Mouse (Mus musculus) kidney, adult 2 months (tissue): ENCODE results near the gene Aldh3a2. TPM values are rescaled to one million over a fixed set of nuclear protein-coding genes. Genes with fewer than 3 reads are reported as not detected.
"Not testable (repeated sequence)": the region's sequence is repeated elsewhere in the genome, so short reads cannot be mapped to it uniquely, and the experiment has no call there.

Experiments
- DNase-seq: peaks from one replicate; pipeline ENCODE4 v3.0.0; 2021
- H3K27ac ChIP-seq: fragments of 200-500 bp; 2 replicates; pipeline ENCODE4 v1.5.1; 2012; ENCODE audit warnings: low read depth, low read length, control low read depth, inconsistent platforms; ENCODE audit not compliant: insufficient read depth
- H3K27me3 ChIP-seq: fragments of 200-500 bp; replicated peaks from 2 replicates; pipeline ENCODE4 v1.6.1; 2012; ENCODE audit warnings: mild to moderate bottlenecking, moderate library complexity, low read length, inconsistent platforms; ENCODE audit not compliant: control insufficient read depth, insufficient read depth
- H3K36me3 ChIP-seq: fragments of 200-500 bp; 2 replicates; pipeline ENCODE4 v1.6.1; 2012; ENCODE audit warnings: mild to moderate bottlenecking, moderate library complexity, low read length, inconsistent platforms; ENCODE audit not compliant: control insufficient read depth, insufficient read depth
- H3K4me1 ChIP-seq: fragments of 200-500 bp; 2 replicates; pipeline ENCODE4 v1.6.1; 2011; ENCODE audit warnings: low read length; ENCODE audit not compliant: control insufficient read depth, insufficient read depth
- H3K4me3 ChIP-seq: fragments of 200-500 bp; 2 replicates; pipeline ENCODE4 v1.5.1; 2011; ENCODE audit warnings: mild to moderate bottlenecking, low read depth, low read length, control low read depth; ENCODE audit not compliant: insufficient read depth
- CTCF ChIP-seq: fragments of 200-500 bp; conservative IDR thresholded peaks from 2 replicates; pipeline ENCODE4 v1.5.1; 2011; ENCODE audit warnings: low read depth, mild to moderate bottlenecking, control low read depth, low read length, moderate library complexity, mixed read lengths; ENCODE audit not compliant: insufficient read depth, insufficient read length
- POLR2A ChIP-seq: fragments of 200-500 bp; IDR thresholded peaks from one replicate; pipeline ENCODE4 v1.6.1; 2011; ENCODE audit warnings: low read depth, low read length, control low read depth
- WGBS: fragments of 180-500 bp; shearing (Covaris S2); methylation state at CpG from one replicate; pipeline ENCODE4 v1.1.7; 2018; 5-methylcytosine and 5-hydroxymethylcytosine counted together
- polyA plus RNA-seq: library from polyadenylated mRNA; depleted of rRNA; stranded (reverse); fragments of >200 nt; gene quantifications from 2 replicates; pipeline ENCODE4 v1.2.3, GENCODE M21; 2012

The Aldh3a2 gene
- polyA plus RNA-seq, 1 experiment: 106 TPM

- WGBS: 73% methylated on average over 2 of the region's 2 CpGs
- no peak for TF ChIP-seq POLR2A
- H3K36me3 ChIP-seq: no peaks in the 10 kb centered on the region
- no peak for DNase-seq
- H3K27me3 ChIP-seq: no peaks in the 10 kb centered on the region
- no peaks in the 10 kb centered on the region for H3K4me1 ChIP-seq
- no peak overlapping the region for H3K4me3 ChIP-seq
- no peak overlapping the region for H3K27ac ChIP-seq
Observed at GRCm38 (mm10) chr11:61202810-61203209, 64.5 kb downstream of the Aldh3a2 start.

- no peak for TF ChIP-seq CTCF
- TF ChIP-seq POLR2A: no peak
Observed at GRCm38 (mm10) chr11:61202186-61202585, 65.1 kb downstream of the Aldh3a2 start.

GRCm38 (mm10) chr11:61199620-61200362, 67.5 kb downstream of the Aldh3a2 start:
- Histone ChIP-seq H3K4me3 (no peak overlapping the region), H3K27me3 (no peaks in the 10 kb centered on the region), H3K36me3 (no peaks in the 10 kb centered on the region), H3K4me1 (no peaks in the 10 kb centered on the region), H3K27ac (no peak overlapping the region)
- TF ChIP-seq CTCF (no peak), POLR2A (no peak)
- WGBS: 70% methylated on average over 4 of the region's 4 CpGs
- DNase-seq: no peak

More at GRCm38 (mm10) chr11:61202186-61202585, 65.1 kb downstream of the Aldh3a2 start:
- Histone ChIP-seq H3K27ac (no peak overlapping the region), H3K4me3 (no peak overlapping the region), H3K36me3 (no peaks in the 10 kb centered on the region), H3K27me3 (no peaks in the 10 kb centered on the region), H3K4me1 (no peaks in the 10 kb centered on the region)
- 70% methylated on average over 6 of the region's 6 CpGs for WGBS
- no peak for DNase-seq

GRCm38 (mm10) chr11:61197935-61198334, 69.3 kb downstream of the Aldh3a2 start:
- DNase-seq: no peak
- TF ChIP-seq POLR2A: no peak
- TF ChIP-seq CTCF: no peak
- Histone ChIP-seq H3K27ac (no peak overlapping the region), H3K36me3 (no peaks in the 10 kb centered on the region), H3K27me3 (no peaks in the 10 kb centered on the region), H3K4me3 (no peak overlapping the region), H3K4me1 (no peaks in the 10 kb centered on the region)

- no peak for DNase-seq
- Histone ChIP-seq H3K27ac (no peak overlapping the region), H3K4me1 (no peaks in the 10 kb centered on the region), H3K4me3 (no peak overlapping the region), H3K36me3 (no peaks in the 10 kb centered on the region), H3K27me3 (no peaks in the 10 kb centered on the region)
- TF ChIP-seq CTCF (no peak), POLR2A (no peak)
- WGBS: 86% methylated on average over 14 of the region's 14 CpGs
Observed at GRCm38 (mm10) chr11:61196616-61197353, 70.5 kb downstream of the Aldh3a2 start.

- Histone ChIP-seq H3K4me3 (no peak overlapping the region), H3K27me3 (no peaks in the 10 kb centered on the region), H3K36me3 (no peaks in the 10 kb centered on the region), H3K27ac (no peak overlapping the region), H3K4me1 (no peaks in the 10 kb centered on the region)
- peak; percentile 81 for DNase-seq
- TF ChIP-seq CTCF (peak; percentile 100), POLR2A (no peak)
- 2% methylated on average over 9 of the region's 9 CpGs for WGBS
Observed at GRCm38 (mm10) chr11:61193392-61193791, 73.9 kb downstream of the Aldh3a2 start.

DNA sequence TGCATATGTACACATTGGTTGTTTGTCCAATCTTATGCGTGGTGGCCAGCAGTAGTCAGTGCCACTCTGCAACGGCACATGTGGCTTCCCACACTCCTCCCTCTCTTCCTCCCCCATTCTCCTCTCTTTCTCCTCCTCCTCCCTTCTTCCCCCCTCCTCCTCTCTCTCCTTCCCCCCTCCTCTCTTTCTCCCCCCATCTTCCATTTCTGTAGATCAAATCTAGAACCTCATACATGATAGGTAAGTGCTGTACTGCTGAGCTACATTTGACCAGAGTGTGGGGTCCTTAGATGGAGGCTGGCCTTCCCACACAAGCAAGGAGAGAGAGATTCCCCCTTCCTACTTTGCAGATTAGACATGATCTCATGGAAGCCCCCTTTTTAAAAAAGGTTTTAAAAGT, 74.5 kb downstream of the Aldh3a2 start:
- no peak overlapping the region for H3K4me3 ChIP-seq
- no peak overlapping the region for H3K27ac ChIP-seq
- no peaks in the 10 kb centered on the region for H3K27me3 ChIP-seq
- DNase-seq: no peak
- TF ChIP-seq POLR2A (no peak), CTCF (no peak)
- 91% methylated on average over 2 of the region's 2 CpGs for whole genome bisulfite sequencing
- no peaks in the 10 kb centered on the region for H3K4me1 ChIP-seq
- H3K36me3 ChIP-seq: no peaks in the 10 kb centered on the region

DNA sequence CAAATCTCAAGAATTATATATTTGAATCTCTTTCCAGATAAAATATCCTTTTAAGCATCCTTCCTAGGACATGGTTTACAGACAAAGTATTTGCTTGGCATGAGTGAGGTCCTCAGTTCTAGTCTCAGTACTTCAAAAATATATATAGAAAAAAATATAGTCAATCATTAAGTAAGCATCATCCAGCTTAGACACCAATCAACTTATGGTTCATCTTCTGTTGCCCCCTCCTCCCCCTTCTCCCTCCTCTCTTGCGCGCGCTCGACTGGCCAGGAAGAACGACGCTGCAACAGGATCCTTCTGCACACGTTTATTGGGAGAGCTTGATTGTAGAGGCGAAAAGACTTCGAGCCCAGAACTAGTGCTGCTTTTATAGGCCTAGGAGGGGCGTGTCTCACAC, 75.1 kb downstream of the Aldh3a2 start:
- H3K4me3 ChIP-seq, DNase-seq, H3K27ac ChIP-seq, H3K27me3 ChIP-seq, H3K36me3 ChIP-seq, H3K4me1 ChIP-seq: not testable (repeated sequence)
- WGBS: 71% methylated on average over 8 of the region's 10 CpGs
